Mouse (Mus musculus) adrenal gland, adult 8-10 months (tissue): ENCODE measurements around the gene Xndc1. TPM values are rescaled to one million over a fixed set of nuclear protein-coding genes. Genes with fewer than 3 reads are reported as not detected.

ENCODE experiments used
- DNase-seq: peaks from one replicate; pipeline ENCODE4 v3.0.0; 2022
- total RNA-seq, 4 experiments: library from RNA; stranded (reverse); gene quantifications; 2 replicates each; pipeline ENCODE4 v1.2.4; 2022

Gene Xndc1
- total RNA-seq, 4 experiments from 2014 or later: 12.4 to 23.7 (median 18.7) TPM

DNA sequence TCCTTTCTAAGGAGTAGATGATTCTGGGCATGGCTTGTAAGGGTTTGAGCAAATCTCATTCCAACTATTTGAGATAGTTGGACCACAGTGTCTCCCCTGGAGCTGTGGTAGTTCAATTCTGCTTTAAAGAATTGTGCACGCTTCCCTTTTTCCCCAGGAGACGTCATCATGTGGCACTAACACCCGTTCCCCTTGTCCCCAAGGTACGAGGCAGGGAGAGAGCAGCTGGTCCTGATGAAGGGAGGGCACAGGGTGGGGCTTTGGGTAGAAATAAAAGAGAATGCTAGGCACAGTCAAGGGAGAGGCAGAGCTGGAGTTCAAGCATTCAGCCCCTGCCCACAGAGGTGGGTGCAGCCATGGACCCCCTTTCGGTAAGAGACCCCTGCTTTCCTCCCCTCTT, 17.5 kb downstream of the Xndc1 start, which contains the start of gene Trpc2:
Gene Trpc2 (plus strand): TSS at position 301 of the 400 bp plus-strand sequence.
- DNase-seq: no peak

DNA sequence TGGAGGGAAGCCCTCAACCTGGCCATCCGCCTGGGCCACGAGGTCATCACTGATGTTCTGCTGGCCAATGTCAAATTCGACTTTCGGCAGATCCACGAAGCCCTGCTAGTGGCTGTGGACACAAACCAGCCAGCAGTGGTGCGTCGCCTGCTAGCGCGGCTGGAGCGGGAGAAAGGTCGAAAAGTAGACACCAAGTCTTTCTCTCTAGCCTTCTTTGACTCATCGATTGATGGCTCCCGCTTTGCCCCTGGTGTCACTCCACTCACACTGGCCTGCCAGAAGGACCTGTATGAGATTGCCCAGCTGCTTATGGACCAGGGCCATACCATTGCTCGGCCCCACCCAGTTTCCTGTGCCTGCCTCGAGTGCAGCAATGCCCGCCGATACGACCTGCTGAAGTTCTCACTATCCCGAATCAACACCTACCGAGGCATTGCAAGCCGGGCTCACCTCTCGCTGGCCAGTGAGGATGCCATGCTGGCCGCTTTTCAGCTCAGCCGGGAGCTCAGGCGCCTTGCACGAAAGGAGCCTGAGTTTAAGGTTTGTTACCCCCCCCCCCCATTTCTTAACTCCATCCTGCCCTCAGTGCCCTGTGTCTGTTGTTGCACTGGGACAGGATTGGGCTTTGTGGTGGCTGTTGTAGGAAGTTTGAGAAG, 18.9 kb downstream of the Xndc1 start:
- no peak for DNase-seq

DNA sequence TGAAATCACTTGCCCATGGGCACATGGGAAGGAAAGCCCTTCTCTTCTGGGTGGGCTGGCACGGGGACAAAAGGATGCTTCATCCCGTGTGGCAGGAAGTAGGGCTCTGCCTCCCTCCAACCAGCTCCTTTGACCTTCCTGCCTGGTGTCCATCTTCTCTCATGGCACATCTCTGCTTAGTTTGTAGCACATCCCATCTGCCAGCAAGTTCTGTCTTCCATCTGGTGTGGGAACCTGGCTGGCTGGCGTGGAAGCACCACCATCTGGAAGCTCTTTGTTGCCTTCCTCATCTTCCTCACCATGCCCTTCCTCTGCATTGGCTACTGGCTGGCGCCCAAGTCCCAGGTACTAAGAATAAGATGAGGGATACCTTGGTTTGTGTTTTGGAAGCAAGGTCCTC, 22.0 kb downstream of the Xndc1 start:
- no peak for DNase-seq

DNA sequence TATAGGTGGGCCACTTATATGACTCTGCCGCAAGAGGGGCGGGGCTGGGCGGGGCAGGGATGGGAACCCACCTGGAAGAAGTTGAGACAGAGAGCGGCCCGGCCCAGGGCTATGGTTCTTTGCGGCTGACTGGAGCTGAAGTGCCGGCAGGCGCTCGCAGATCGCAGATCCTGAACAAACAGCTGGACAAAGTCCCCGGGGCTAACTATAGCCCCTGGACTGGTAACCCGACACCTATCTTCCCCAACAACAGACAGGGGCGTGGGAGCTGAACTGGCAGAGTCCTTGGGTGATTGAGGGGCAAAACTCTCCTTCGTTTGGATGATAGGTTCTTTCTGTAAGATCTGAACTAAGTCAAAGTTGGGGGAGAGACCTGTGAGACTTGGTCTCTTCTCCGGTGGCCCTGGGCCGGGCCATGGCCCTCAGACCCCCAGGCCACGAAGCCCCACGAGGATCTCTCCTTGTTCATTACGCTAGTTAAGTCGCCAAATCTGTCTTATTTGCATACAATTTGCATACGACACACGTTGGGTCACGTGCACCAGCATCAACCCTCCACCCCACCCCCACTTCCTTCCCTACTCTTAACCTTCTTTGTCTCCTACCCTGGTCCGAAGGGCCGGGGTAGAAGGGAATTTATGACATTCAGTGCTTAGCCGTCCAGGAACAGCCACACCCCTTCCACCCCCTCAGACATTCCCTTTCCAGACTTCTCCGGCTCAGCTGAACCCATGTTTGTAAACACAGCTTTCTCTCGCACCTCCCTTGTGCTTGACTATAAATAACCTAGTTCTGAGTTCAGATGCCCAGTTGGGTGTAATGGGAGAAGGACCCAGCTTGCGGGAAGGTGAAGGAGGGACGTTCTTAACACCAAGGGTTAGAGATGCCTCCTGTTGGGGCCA, 34.7 kb downstream of the Xndc1 start:
- no peak for DNase-seq

DNA sequence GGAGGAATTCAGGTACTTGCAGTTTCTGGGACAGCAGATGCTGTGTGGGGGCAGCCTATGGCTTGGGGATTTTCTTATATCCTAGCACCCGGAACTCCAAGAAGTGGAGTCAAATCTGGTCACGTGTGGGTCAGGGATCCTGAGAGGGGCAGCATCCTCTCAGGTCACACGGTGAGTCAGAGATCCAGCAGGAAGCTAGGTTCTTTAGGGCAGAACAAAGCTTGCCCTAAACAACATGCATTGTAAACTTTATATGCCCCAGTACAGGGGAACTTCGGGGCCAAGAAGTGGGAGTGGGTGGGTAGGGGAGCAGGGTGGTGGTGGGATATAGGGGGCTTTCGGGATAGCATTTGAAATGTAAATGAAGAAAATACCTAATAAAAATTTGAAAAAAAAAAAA, 35.6 kb downstream of the Xndc1 start:
- no peak for DNase-seq

DNA sequence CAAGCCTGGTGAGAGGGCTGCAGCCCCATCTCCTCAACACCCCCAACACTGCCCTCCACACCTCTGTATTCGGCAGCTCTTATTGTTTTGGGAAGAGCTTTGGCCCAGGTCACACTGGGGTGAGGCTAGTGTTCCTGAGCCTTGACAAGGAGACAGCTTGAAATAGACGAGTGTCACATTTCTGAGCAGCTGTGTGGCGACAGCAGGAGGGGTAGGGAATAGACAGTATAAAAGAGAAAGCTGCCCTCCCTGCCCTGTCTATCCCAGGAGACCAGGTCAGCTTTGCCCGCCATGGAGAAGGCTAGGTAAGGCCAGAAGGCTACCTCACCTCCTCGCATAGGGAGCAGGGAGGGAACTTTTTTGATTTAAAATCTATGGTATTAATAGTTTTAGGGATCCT, 36.2 kb downstream of the Xndc1 start, which contains the start of gene Art1:
Gene Art1 (plus strand): TSS at position 257 of the 400 bp plus-strand sequence.
- DNase-seq: no peak

DNA sequence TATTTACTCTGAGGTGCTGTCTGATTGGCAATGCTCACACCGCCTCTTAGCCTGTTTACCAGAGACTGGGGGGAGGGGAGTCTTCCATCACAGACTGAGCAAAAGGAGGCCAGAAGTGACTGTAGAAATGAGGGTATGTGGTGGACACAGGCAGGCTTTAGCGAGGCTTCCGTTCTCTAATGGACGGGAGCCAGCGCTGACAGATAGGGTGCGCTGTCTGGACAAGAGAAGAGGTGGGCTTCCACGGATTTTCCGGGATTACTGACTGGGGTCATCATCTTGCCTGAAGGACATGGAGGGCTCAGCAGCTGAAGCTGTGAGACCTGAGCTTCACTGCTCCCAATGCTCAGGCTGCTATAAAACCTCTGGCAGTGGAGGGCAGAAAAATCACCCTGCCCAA, 36.9 kb downstream of the Xndc1 start:
- no peak for DNase-seq

DNA sequence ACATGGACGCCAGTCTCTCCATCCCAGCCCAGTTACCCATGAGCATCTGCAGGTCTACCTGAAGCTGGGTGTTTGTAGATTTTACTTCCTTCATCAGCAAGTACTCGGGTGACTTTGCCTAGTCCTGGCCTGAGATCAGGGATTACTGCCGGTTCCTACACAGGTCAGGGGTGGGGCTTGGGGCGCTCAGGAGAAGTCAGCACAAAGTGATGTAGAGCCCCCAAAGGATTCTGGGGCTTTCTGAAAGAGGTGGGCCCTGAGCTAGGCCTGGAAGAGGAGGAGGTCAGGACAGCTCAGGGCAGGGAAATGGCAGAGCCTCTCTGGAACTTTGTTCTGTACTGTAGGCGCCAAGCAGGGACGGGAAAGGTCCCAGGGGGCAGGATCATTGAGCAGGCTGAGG, 37.4 kb downstream of the Xndc1 start:
- no peak for DNase-seq

DNA sequence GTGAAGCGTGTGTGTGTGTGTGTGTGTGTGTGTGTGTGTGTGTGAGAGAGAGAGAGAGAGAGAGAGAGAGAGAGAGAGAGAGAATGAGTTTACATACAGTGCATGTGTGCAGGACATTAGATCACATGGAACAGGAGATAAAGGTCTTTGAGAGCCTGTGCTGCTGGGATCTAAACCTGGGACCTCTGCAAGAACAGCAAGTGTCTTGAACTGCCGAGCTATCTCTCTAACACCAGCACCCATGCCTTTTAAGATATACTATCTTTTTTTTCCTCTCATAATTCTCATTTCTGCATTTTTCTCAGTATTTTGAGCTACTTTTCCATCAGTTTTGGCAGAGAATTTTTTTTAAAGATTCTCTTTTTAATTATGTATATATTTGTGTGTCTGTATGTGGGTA, 38.2 kb downstream of the Xndc1 start:
- DNase-seq: no peak

DNA sequence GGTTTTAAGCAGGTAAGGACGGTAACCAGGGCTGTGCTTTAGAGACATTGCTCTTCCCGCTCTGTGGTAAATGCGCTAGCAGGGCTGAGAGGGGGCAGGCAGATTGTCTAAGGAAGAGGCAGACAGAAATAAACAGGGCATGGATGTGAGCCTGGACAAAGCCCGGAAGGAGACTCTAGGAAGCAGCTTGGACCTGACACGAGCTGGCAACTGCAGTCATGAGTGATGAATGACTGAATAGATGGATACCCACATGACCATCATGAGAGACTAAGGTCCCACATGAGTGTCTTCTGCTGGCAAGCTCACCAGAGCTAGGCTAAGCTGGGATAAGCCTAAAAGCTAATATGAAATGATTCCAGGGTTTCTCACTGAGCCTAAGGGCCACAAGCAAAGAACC, 38.8 kb downstream of the Xndc1 start:
- no peak for DNase-seq

DNA sequence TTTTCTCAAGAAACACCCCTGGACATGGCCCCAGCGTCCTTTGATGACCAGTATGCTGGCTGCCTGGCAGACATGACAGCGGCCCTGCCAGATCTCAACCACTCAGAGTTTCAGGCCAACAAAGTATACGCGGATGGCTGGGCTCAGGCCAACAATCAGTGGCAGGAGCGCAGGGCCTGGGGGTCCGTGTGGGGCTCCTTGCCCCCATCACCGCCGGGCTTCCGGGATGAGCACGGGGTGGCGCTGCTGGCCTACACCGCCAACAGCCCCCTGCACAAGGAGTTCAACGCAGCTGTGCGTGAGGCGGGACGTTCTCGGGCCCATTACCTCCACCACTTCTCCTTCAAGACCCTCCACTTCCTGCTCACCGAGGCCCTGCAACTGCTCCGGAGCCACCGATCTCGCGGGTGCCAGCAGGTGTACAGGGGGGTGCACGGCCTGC, 41.4 kb downstream of the Xndc1 start:
- DNase-seq: no peak

DNA sequence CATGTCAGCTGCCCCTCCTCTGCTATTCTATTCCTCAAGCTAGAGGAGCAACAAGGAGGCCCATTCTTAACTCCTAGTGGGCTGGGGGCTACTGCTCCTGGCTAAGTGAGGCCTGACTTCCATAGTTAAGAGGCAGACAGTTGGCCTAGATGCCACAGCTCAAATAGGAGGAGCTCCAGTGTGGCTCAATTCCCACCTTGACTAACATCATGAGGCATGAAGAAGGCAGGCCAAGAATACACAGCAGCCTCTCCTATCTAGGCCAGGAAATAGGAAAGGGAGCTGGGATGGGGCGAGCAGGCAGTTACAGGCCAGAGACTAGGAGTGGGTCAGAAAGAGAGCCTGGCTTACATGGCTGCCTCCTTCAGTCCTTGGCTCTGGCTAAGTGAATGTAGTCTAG, 42.9 kb downstream of the Xndc1 start:
- no peak for DNase-seq

DNA sequence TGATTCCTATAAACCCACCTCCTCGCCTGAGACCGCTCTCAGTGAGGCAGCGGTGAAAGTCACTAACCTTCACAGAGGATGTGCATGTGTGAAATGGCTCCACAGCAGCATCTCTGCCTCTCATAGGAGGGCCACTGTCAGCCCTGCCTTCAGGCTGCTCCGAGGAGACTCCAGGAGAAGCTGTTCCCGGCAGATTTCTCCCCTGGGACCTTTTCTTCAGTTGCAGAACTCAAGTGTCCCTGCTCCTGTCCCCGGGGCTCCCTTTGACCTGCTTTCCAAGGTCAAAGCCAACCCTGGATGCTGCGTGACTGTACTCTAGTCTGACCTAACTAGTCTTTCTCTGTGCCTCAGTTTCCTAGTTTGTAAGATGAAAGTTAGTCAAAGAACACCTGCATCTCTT, 43.9 kb downstream of the Xndc1 start, which contains the start of gene Art5:
Gene Art5 (minus strand): TSS at position 319 of the 400 bp plus-strand sequence.
- no peak for DNase-seq

DNA sequence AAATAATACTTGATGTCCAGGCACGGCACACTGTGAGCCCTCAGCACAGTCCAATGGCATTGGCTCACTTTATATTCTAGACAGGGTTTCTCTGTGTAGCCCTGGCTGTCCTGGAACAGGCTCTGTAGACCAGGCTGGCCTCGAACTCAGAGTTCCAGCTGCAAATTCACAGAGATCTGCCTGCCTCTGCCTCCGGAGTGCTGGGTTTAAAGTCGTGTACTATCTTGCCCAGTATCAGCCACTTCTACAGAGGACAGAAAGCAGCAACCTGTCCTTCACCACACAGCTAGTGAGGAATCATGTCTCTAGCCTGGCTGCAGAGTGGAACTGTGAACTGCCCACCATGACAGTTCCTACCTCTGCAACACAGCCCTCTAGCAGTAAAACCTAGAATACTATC, 44.4 kb downstream of the Xndc1 start:
- DNase-seq: no peak

DNA sequence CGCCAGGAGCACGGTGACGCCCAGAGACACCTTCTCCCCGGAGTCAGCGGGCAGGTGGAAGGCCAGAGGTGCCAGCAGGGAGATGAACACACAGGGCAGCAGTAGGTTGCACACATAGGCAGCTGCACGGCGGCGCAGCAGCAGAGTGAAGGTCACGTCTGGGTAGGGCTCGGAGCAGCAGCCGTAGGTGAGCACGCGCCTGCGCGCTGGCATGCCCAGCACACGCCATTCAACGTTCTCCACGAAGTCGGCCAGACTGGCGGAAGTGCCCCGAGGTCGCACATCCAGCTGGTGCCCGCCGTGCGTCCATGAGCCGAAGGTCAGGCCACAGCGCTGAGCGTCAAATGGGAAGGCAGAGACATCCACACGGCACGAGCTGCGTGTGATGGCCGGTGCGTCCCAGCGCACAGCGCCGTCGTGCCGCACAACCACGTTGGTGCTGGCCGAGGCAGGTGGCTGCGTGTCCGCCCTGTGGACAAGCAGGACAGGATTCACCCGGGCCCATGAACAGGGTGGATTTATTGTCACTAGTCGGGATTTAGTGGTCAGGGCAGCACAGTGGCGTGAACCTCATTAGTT, 47.9 kb downstream of the Xndc1 start:
- no peak for DNase-seq

DNA sequence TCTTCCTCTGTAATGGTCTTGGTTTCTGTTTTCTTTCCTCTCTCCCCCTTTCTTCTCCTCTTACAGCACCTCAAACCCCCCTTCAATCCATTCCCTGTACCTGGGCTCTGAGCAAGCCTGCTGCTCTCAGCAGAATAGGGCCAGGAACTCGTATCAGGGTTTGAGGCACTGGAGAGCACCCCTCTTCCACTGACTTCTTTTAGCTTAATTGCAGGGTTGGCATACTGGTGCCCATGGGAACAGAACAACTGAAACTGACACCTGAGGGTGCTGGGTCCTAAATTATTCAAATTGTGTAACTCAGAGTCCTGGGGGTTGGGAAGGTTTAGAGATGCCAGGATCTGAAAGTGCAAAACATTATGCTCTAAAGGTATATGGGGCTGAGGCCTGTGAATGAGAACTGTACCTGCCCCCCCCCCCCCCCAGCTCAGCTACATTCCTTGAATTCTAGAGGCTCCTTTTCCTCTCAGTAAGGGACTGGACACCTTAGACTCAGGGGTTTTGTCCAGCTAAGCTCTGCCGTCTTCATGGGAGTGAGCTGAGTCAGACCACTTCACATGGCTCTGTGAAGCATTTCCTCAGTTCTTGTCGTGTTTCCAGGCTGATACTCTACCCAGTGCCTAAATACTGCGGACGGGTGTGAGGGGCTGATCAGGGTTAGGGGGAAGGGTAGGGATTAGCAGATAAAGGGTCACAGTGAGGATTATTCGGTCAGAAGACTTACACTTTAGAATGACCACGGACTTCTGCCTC, 51.4 kb downstream of the Xndc1 start, which contains the start of gene Chrna10:
Gene Chrna10 (minus strand): TSS at position 250 of the 753 bp plus-strand sequence.
- DNase-seq: no peak

DNA sequence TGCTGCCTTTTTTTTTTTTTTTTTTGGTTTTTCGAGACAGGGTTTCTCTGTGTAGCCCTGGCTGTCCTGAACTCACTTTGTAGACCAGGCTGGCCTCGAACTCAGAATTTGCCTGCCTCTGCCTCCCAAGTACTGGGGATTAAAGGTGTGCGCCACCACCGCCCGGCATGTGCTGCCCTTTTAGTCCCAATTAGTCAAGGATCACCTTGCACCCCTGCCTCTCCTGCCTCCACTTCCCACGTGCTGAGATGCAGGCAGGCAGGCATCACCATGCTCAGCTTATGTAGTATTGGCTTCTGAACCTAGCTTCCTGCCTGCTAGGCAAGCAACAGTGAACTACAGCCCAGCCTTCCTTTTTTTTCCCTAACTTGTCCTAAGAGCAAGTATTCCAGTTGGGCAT, 52.1 kb downstream of the Xndc1 start:
- no peak for DNase-seq

DNA sequence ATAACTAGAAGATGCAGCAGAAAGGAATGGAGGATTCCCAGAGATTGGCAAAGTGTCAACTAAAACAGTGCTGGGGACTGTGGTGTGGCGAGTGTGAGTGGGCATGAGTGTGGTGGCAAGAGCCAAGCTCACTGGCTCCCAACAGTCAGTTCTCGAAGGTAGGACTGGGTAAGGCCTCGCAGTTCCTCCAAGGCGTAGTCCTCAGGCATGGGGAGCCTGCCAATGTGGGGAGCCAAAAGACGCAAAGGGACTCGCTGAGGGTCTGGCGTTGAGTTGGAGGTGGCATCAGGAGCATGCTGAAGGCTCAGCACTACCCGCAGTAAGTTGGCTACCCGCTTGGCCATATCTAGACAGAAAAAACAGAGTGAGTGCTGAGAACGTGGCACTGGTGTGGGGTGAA, 55.0 kb downstream of the Xndc1 start:
- DNase-seq: no peak

DNA sequence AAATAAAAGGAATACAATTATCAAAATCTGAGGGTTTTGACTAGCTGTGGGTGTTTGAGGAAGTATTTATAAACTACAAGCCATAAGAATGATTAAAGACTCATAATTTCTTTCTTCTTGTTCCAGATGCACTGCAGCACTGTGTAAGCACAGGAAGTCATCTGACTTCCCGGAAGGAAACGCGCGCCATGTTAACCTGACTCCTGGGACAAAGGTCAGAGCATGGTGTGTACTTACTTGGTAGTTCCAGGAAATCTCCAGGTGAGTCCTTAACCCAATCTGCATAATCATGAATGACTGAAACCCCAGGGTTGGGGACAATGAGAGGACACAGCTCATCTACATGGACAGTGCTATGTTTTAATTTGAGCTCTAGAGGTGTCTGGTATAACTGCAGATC, 67.1 kb downstream of the Xndc1 start:
- no peak for DNase-seq
